Mouse (Mus musculus): ENCODE measurements at regions not wholly inside any gene's neighbourhood (a gene's known extent, or its start where the extent isn't known, plus 50 kb on each side); places are given as distances from the start of the nearest gene placed in this dataset.

- no peak for DNase-seq (ENCODE audit: low read depth in 1 of 2, low spot score in 2 of 2)
Observed at GRCm38 (mm10) chr1:190067181-190067580, 103.3 kb downstream of the Prox1 start.

- DNase-seq (ENCODE audit: low read depth in 1 of 2, low spot score in 2 of 2) = no peak
Observed at GRCm38 (mm10) chr1:190066426-190066825, 104.1 kb downstream of the Prox1 start.

GRCm38 (mm10) chr1:190061560-190062295 is 108.8 kb downstream of the Prox1 start:
- no peak for DNase-seq (ENCODE audit: low read depth in 1 of 2, low spot score in 2 of 2)

- no peak for DNase-seq (ENCODE audit: low read depth in 1 of 2, low spot score in 2 of 2)
Observed at GRCm38 (mm10) chr1:190059025-190059424, 111.5 kb downstream of the Prox1 start.

- no peak for DNase-seq (ENCODE audit: low read depth in 1 of 2, low spot score in 2 of 2)
Observed at GRCm38 (mm10) chr1:190056931-190057330, 113.6 kb downstream of the Prox1 start.

- no peak for DNase-seq (ENCODE audit: low read depth in 1 of 2, low spot score in 2 of 2)
Observed at GRCm38 (mm10) chr1:190051903-190052302, 118.6 kb downstream of the Prox1 start.

- DNase-seq (ENCODE audit: low read depth in 1 of 2, low spot score in 2 of 2) = no peak
Observed at GRCm38 (mm10) chr1:190048521-190049170, 121.9 kb downstream of the Prox1 start.

GRCm38 (mm10) chr1:190047201-190047600 is 123.3 kb downstream of the Prox1 start:
- no peak for DNase-seq (ENCODE audit: low read depth in 1 of 2, low spot score in 2 of 2)

GRCm38 (mm10) chr1:190045797-190046196 is 123.6 kb upstream of the Smyd2 start:
- no peak for DNase-seq (ENCODE audit: low read depth in 1 of 2, low spot score in 2 of 2)

- no peak for DNase-seq (ENCODE audit: low read depth in 1 of 2, low spot score in 2 of 2)
Observed at GRCm38 (mm10) chr1:190044036-190044435, 121.9 kb upstream of the Smyd2 start.

- DNase-seq (ENCODE audit: low read depth in 1 of 2, low spot score in 2 of 2) = no peak
Observed at GRCm38 (mm10) chr1:190043156-190043555, 121.0 kb upstream of the Smyd2 start.

- DNase-seq (ENCODE audit: low read depth in 1 of 2, low spot score in 2 of 2) = no peak
Observed at GRCm38 (mm10) chr1:190042197-190042596, 120.0 kb upstream of the Smyd2 start.

GRCm38 (mm10) chr1:190041096-190041706 is 119.0 kb upstream of the Smyd2 start:
- DNase-seq (ENCODE audit: low read depth in 1 of 2, low spot score in 2 of 2) = no peak

- DNase-seq (ENCODE audit: low read depth in 1 of 2, low spot score in 2 of 2) = no peak
Observed at GRCm38 (mm10) chr1:190038046-190038445, 115.9 kb upstream of the Smyd2 start.

- no peak for DNase-seq (ENCODE audit: low read depth in 1 of 2, low spot score in 2 of 2)
Observed at GRCm38 (mm10) chr1:190036726-190037125, 114.6 kb upstream of the Smyd2 start.

GRCm38 (mm10) chr1:190035935-190036334 is 113.8 kb upstream of the Smyd2 start:
- DNase-seq (ENCODE audit: low read depth in 1 of 2, low spot score in 2 of 2) = no peak

GRCm38 (mm10) chr1:190034091-190034490 is 111.9 kb upstream of the Smyd2 start:
- DNase-seq (ENCODE audit: low read depth in 1 of 2, low spot score in 2 of 2) = no peak

GRCm38 (mm10) chr1:190027536-190027935 is 105.4 kb upstream of the Smyd2 start:
- no peak for DNase-seq (ENCODE audit: low read depth in 1 of 2, low spot score in 2 of 2)

- no peak for DNase-seq (ENCODE audit: low read depth in 1 of 2, low spot score in 2 of 2)
Observed at GRCm38 (mm10) chr1:190009466-190009865, 87.3 kb upstream of the Smyd2 start.

GRCm38 (mm10) chr1:190007271-190007670 is 85.1 kb upstream of the Smyd2 start:
- no peak for DNase-seq (ENCODE audit: low read depth in 1 of 2, low spot score in 2 of 2)

- DNase-seq (ENCODE audit: low read depth in 1 of 2, low spot score in 2 of 2) = no peak
Observed at GRCm38 (mm10) chr1:190001084-190001483, 78.9 kb upstream of the Smyd2 start.

GRCm38 (mm10) chr1:189993706-189994105 is 71.5 kb upstream of the Smyd2 start:
- DNase-seq (ENCODE audit: low read depth in 1 of 2, low spot score in 2 of 2) = no peak
